Mouse (Mus musculus): ENCODE measurements at regions not wholly inside any gene's neighbourhood (a gene's known extent, or its start where the extent isn't known, plus 50 kb on each side); places are given as distances from the start of the nearest gene placed in this dataset.

GRCm38 (mm10) chr13:19883896-19884658 is 60.0 kb upstream of the Gpr141 start:
- no peak for DNase-seq

- DNase-seq: no peak
Observed at GRCm38 (mm10) chr13:19882889-19883288, 58.8 kb upstream of the Gpr141 start.

- no peak for DNase-seq
Observed at GRCm38 (mm10) chr13:19881772-19882171, 57.7 kb upstream of the Gpr141 start.

- DNase-seq: no peak
Observed at GRCm38 (mm10) chr13:19874621-19875249, 50.7 kb upstream of the Gpr141 start.
